Mouse (Mus musculus) embryo, embryonic 10 days (tissue): ENCODE data around the gene Zfp462.

Source experiments
- DNase-seq: peaks from one replicate; pipeline ENCODE4 v3.0.0-alpha.2; 2015; ENCODE audit warnings: low spot score

Zfp462 gene

GRCm38 (mm10) chr4:54996064-54996463 is 51.2 kb downstream of the Zfp462 start:
- no peak for DNase-seq

- DNase-seq = no peak
Observed at GRCm38 (mm10) chr4:54998146-54998841, 53.4 kb downstream of the Zfp462 start.

- DNase-seq = no peak
Observed at GRCm38 (mm10) chr4:54999556-54999955, 54.7 kb downstream of the Zfp462 start.

- DNase-seq = no peak
Observed at GRCm38 (mm10) chr4:55001386-55001785, 56.5 kb downstream of the Zfp462 start.

GRCm38 (mm10) chr4:55003128-55003527 is 58.3 kb downstream of the Zfp462 start:
- no peak for DNase-seq

GRCm38 (mm10) chr4:55005066-55005465 is 60.2 kb downstream of the Zfp462 start:
- DNase-seq = peak; percentile 55

GRCm38 (mm10) chr4:55005521-55005969 is 60.7 kb downstream of the Zfp462 start:
- DNase-seq = peak; percentile 80

- DNase-seq = no peak
Observed at GRCm38 (mm10) chr4:55006024-55006423, 61.2 kb downstream of the Zfp462 start.

- DNase-seq = no peak
Observed at GRCm38 (mm10) chr4:55008616-55009015, 63.8 kb downstream of the Zfp462 start.

GRCm38 (mm10) chr4:55011391-55011790 is 66.5 kb downstream of the Zfp462 start:
- no peak for DNase-seq

- no peak for DNase-seq
Observed at GRCm38 (mm10) chr4:55013563-55014248, 68.9 kb downstream of the Zfp462 start.

- DNase-seq = no peak
Observed at GRCm38 (mm10) chr4:55014731-55015463, 70.0 kb downstream of the Zfp462 start.

GRCm38 (mm10) chr4:55015517-55015916 is 70.7 kb downstream of the Zfp462 start:
- DNase-seq = no peak

- no peak for DNase-seq
Observed at GRCm38 (mm10) chr4:55026109-55026646, 81.3 kb downstream of the Zfp462 start.

- DNase-seq = no peak
Observed at GRCm38 (mm10) chr4:55030401-55030800, 85.6 kb downstream of the Zfp462 start.

GRCm38 (mm10) chr4:55032317-55032930 is 87.6 kb downstream of the Zfp462 start:
- no peak for DNase-seq

- no peak for DNase-seq
Observed at GRCm38 (mm10) chr4:55033452-55033851, 88.6 kb downstream of the Zfp462 start.

- DNase-seq = peak; percentile 79
Observed at GRCm38 (mm10) chr4:55038139-55038538, 93.3 kb downstream of the Zfp462 start.

GRCm38 (mm10) chr4:55040258-55040964 is 95.6 kb downstream of the Zfp462 start:
- no peak for DNase-seq

- no peak for DNase-seq
Observed at GRCm38 (mm10) chr4:55041106-55041730, 96.4 kb downstream of the Zfp462 start.

GRCm38 (mm10) chr4:55042573-55042972 is 97.7 kb downstream of the Zfp462 start:
- peak; percentile 56 for DNase-seq
